Mouse (Mus musculus) liver, embryonic 13.5 days (tissue): ENCODE measurements around the gene Mobp. TPM values are rescaled to one million over a fixed set of nuclear protein-coding genes. Genes with fewer than 3 reads are reported as not detected.
A peak's percentile ranks its signal among the peaks of the same experiment; 100 is the strongest.

Experiments used
- ATAC-seq: fragments of 200-750 bp; cut with Nextera tagmentation; 2 replicates; pipeline ENCODE4 v1.8.0; 2017; ENCODE audit warnings: low read depth, mild to moderate bottlenecking, moderate number of reproducible peaks, moderate library complexity
- DNase-seq: peaks from one replicate; pipeline ENCODE4 v3.0.0; 2022
- H3K27ac ChIP-seq: fragments of 300-500 bp; sonication (generic); 2 replicates; pipeline ENCODE4 v1.5.1; 2015; ENCODE audit warnings: moderate library complexity, mild to moderate bottlenecking, inconsistent platforms
- H3K27me3 ChIP-seq: fragments of 300-500 bp; sonication (generic); 2 replicates; pipeline ENCODE4 v1.6.1; 2015; ENCODE audit warnings: mild to moderate bottlenecking, inconsistent platforms
- H3K36me3 ChIP-seq: fragments of 300-500 bp; sonication (generic); 2 replicates; pipeline ENCODE4 v1.6.1; 2015; ENCODE audit warnings: mild to moderate bottlenecking, inconsistent platforms
- H3K4me1 ChIP-seq: fragments of 300-500 bp; sonication (generic); replicated peaks from 2 replicates; pipeline ENCODE4 v1.6.1; 2015; ENCODE audit warnings: inconsistent platforms
- H3K4me2 ChIP-seq: fragments of 300-500 bp; sonication (generic); 2 replicates; pipeline ENCODE4 v1.6.1; 2015; ENCODE audit warnings: inconsistent platforms, mild to moderate bottlenecking, moderate library complexity
- H3K4me3 ChIP-seq: fragments of 300-500 bp; sonication (generic); replicated peaks from 2 replicates; pipeline ENCODE4 v1.5.1; 2015; ENCODE audit warnings: mild to moderate bottlenecking, inconsistent platforms
- H3K9ac ChIP-seq: fragments of 300-500 bp; sonication (generic); 2 replicates; pipeline ENCODE4 v1.6.1; 2015; ENCODE audit warnings: mild to moderate bottlenecking, inconsistent platforms
- H3K9me3 ChIP-seq: fragments of 300-500 bp; sonication (generic); replicated peaks from 2 replicates; pipeline ENCODE4 v1.6.1; 2016; ENCODE audit warnings: inconsistent platforms
- WGBS: fragments of 180-500 bp; shearing (Covaris S2); methylation state at CpG from one replicate; pipeline ENCODE4 v1.1.7; 2015; ENCODE audit not compliant: insufficient replicate concordance; 5-methylcytosine and 5-hydroxymethylcytosine counted together
- polyA plus RNA-seq: library from polyadenylated mRNA; unstranded; fragments of >200 nt; fragmentation: Nextera tagmentation; extraction: Ambion mirVana; gene quantifications from 2 replicates; pipeline ENCODE4 v1.2.1, GENCODE M21; 2015

Gene Mobp
- polyA plus RNA-seq, 1 experiment from 2014 or later: not detected

DNA sequence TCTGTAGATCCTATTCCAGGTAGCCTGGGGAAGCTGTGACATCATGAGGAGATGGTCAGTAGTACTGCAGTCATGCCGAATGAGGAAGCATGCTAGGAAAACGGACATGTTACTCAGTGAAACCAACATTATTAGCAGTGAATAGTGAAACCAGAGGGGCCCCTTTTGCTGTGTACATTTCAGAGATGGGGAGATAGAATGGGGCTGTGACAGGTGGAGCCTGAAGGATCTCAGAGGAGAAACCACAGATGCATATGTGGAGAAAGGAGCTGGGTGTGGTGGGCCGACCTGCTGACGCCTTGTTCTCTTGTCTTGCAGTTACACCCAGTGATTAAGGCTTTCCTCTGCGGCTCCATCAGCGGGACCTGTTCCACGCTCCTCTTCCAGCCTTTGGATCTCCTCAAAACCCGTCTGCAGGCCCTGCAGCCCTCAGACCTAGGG lies 33.3 kb upstream of the Mobp start:
- no peaks in the 10 kb centered on the region for H3K9me3 ChIP-seq
- peak overlapping the region; percentile 74 for H3K4me3 ChIP-seq
- DNase-seq (peak; percentile 78), ATAC-seq (peak; percentile 69)
- H3K27me3 ChIP-seq: no peaks in the 10 kb centered on the region
- peak overlapping the region; percentile 93 for H3K9ac ChIP-seq
- H3K4me1 ChIP-seq: peaks cover 97% of the 10 kb centered on the region
- peaks cover 50% of the 10 kb centered on the region for H3K36me3 ChIP-seq
- 11% methylated on average over 8 of the region's 8 CpGs for WGBS
- peak overlapping the region; percentile 100 for H3K27ac ChIP-seq
- H3K4me2 ChIP-seq: peak overlapping the region; percentile 95

DNA sequence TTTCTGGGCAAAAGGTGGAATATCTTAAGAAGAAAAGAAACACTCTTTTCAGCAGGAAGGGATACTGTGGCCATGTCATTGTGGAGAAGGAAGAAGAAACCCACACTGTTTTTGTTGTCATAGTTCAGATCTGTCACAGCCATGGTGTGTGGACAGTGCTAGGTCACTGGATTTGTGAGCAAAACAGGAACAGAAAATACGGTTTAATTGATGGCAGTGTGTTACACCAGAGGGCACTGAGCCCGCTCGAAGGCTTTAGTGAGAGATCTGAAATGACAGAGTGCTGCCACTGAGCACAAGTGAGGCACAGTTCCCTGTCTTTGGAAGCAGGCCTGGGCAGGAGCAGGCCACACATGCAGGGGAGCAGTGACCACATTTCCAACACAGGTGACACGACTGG lies 31.3 kb upstream of the Mobp start:
- peaks cover 88% of the 10 kb centered on the region for H3K4me1 ChIP-seq
- no peaks in the 10 kb centered on the region for H3K9me3 ChIP-seq
- peak overlapping the region; percentile 95 for H3K4me2 ChIP-seq
- ATAC-seq (no peak), DNase-seq (no peak)
- H3K27ac ChIP-seq: peak overlapping the region; percentile 100
- 76% methylated on average over 4 of the region's 4 CpGs for WGBS
- peaks cover 70% of the 10 kb centered on the region for H3K36me3 ChIP-seq
- no peaks in the 10 kb centered on the region for H3K27me3 ChIP-seq
- peak overlapping the region; percentile 93 for H3K9ac ChIP-seq
- H3K4me3 ChIP-seq: peak overlapping the region; percentile 74

DNA sequence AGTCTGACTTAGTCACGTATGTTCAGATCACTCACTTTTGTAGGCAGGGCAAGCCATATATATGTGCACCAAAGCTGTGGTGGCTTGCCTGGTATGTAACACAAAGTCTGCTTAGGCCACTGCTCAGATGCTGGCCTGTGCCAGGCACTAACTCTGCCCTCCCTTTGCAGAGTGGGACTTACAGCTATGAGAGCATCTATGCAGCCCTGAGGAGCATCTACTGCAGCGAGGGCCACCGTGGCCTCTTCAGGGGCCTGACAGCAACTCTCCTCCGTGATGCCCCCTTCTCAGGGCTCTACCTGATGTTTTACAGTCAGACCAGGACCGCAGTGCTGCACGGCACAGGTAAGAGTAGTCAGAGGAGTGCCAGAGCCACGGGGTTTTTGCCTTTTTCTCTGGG lies 29.0 kb upstream of the Mobp start:
- ATAC-seq (no peak), DNase-seq (no peak)
- WGBS: 87% methylated on average over 7 of the region's 7 CpGs
- H3K4me2 ChIP-seq: 0 out of 2 replicates have a peak overlapping the region, but pooled peaks have one; percentile 11
- H3K9me3 ChIP-seq: no peaks in the 10 kb centered on the region
- no peak overlapping the region for H3K4me3 ChIP-seq
- peak overlapping the region; percentile 58 for H3K9ac ChIP-seq
- H3K36me3 ChIP-seq: peaks cover 88% of the 10 kb centered on the region
- H3K4me1 ChIP-seq: peaks cover 71% of the 10 kb centered on the region
- peak overlapping the region; percentile 100; the same call in 1 of the 2 replicates for H3K27ac ChIP-seq
- no peaks in the 10 kb centered on the region for H3K27me3 ChIP-seq

DNA sequence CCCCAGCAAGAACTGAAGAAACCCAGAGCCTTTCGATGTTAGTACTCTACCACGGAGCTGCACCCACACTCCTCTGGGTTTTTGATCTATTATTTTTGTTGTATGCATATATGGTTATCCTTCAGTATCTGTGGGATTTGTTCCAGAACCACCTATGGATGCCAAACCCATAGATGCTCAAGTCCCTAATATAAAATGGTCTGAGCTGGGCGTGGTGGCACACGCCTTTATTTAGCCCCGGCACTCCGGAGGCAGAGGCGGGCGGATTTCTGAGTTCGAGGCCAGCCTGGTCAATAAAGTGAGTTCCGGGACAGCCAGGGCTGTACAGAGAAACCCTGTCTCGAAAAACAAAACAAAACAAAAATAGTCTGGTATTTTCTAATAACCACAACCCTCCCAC lies 22.6 kb upstream of the Mobp start:
- Histone ChIP-seq H3K27me3 (no peaks in the 10 kb centered on the region), H3K4me2 (peak overlapping the region; percentile 90), H3K4me1 (peaks cover 54% of the 10 kb centered on the region), H3K4me3 (peak overlapping the region; percentile 88), H3K9ac (peak overlapping the region; percentile 65), H3K27ac (peak overlapping the region; percentile 84), H3K9me3 (no peaks in the 10 kb centered on the region), H3K36me3 (peaks cover 71% of the 10 kb centered on the region)
- ATAC-seq: no peak
- DNase-seq: no peak
- WGBS: 31% methylated on average over 11 of the region's 11 CpGs

DNA sequence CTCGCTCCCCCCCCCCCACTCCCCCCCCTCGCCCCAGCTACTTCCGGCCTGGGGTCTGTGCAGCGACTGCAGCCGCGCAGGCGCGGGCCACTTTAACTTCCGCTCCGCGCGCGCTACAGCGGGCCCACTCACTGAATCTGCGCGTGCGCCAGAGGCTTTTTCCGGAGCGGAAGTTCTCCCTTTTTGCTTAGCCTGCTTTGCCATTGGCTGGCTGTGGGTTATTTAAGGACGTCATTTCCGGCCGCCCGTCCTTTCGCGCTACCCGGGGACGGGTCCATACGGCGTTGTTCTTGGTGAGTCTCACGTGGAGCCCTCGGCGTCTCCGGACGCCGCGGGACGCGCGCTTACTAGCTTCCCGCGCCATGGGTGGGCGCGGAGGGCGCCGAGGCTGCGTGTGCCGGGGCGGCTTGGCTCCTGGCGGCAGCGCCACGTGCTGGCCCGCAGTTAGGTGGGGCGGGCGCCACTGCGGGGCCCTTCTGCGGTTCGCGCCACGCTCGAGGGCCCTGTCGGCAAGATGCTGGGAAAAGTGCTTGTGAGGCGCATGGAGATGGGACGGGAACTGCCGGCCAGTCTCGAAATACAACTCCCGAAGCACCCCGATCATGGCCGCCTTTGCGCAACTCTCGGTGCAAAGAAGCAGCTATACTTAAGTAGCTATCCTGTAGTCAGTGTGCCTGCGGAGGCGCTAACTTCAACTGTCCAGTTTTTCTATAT lies 21.8 kb upstream of the Mobp start, which contains the start of gene Rpsa:
Gene Rpsa (plus strand): TSS at position 152 of the 714 bp plus-strand sequence.
- Histone ChIP-seq H3K27ac (peak within 1 kb of the TSS; percentile 90), H3K9ac (peak within 1 kb of the TSS; percentile 96), H3K4me2 (peak within 1 kb of the TSS; percentile 90), H3K27me3 (no peaks in the 10 kb centered on the region), H3K36me3 (peaks cover 71% of the 10 kb centered on the region), H3K4me1 (peaks cover 54% of the 10 kb centered on the region), H3K9me3 (no peaks in the 10 kb centered on the region), H3K4me3 (peak within 1 kb of the TSS; percentile 88)
- WGBS: under 1% methylated on average over 70 of the region's 72 CpGs
- ATAC-seq (peak; percentile 92), DNase-seq (peak; percentile 95)

DNA sequence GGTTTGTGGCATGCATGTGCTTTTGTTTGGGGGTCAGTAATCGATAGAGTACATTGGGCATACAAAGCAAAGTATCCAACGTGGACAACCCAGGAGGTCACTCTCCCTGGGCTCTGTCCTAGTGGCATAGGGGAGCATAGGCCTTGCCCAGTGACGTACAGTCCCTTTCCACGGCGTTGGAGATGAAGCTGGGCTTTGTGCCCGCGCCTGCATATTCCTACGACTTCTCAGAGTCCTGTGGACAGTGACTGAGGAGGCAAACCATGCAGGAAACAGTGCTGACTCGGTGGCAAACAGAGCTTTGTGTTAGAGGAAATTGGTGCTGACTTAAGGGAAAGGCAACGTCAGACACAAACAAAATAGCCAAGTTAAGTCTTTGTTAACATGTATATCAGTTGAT lies 20.2 kb upstream of the Mobp start:
- Histone ChIP-seq H3K27ac (peak overlapping the region; percentile 90), H3K4me1 (peaks cover 62% of the 10 kb centered on the region), H3K27me3 (no peaks in the 10 kb centered on the region), H3K36me3 (peaks cover 58% of the 10 kb centered on the region), H3K9ac (peak overlapping the region; percentile 96), H3K9me3 (no peaks in the 10 kb centered on the region), H3K4me2 (peak overlapping the region; percentile 90), H3K4me3 (peak overlapping the region; percentile 88)
- 23% methylated on average over 10 of the region's 10 CpGs for WGBS
- DNase-seq: no peak
- no peak for ATAC-seq

DNA sequence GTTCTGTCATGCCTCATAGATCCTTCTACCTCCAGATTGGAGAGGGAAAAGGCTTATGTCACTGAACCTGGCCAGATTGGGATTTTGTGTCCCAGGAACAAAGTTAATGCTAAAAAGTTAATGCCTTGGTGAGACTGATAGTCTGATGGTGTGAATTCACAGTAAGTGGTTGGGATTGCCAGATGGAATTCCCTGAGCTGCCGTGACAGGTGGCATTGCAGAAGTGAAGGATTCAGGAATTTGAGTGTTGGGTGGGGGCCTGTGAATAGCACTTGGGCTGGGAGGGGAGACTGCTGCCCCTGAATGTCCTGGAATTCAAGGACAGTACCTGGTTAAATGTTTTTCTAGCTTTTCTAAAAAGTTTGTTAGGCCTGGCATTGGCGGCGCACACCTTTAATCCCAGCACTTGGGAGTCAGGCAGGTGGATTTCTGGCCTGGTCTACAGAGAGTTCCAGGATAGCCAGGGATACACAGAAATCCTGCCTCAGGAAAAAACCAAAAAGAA lies 17.7 kb upstream of the Mobp start:
- Histone ChIP-seq H3K4me1 (peaks cover 47% of the 10 kb centered on the region), H3K27me3 (no peaks in the 10 kb centered on the region), H3K4me2 (no peak overlapping the region), H3K4me3 (no peak overlapping the region), H3K9me3 (no peaks in the 10 kb centered on the region), H3K9ac (no peak overlapping the region), H3K36me3 (peaks cover 48% of the 10 kb centered on the region), H3K27ac (peak overlapping the region; percentile 61)
- ATAC-seq (no peak), DNase-seq (no peak)
- WGBS: 89% methylated on average over 3 of the region's 3 CpGs

DNA sequence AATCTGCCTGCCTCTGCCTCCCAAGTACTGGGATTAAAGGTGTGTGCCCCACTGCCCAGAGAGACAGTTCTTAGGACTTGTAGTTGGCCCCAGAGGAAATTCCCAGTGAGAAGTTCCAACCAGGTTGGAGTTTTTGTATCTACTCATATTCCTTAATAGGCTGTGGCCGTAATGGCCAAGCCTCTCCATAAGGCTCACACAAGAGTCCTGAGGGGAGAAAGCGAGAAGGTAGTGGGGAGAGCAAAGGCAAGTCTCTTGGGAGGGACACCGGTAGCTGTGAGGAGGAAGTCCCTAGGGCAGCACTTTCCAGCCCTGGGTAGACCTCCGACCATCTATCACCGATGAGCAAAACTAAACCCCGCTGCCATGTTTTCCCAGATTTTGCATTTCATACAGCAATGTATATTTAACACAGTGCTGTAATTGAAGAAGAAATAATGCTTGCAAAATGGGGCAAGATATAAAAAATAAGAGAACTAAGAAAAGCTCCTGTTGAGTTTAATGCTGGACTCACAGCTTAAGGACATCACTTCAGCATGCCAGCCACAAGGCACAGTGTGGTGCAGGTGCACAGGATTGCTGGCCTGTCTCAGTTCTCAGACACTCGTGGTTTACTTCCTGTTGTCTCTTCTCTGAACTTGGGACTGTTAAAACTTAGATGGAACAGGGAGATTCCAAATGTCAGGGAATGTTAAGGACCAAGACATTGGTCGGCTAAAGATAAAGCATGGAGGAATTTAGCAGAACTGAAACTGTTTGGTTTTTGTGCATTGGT lies 16.3 kb upstream of the Mobp start:
- no peaks in the 10 kb centered on the region for H3K27me3 ChIP-seq
- ATAC-seq (peak; percentile 45), DNase-seq (no peak)
- 19% methylated on average over 8 of the region's 8 CpGs for WGBS
- H3K36me3 ChIP-seq: peaks cover 48% of the 10 kb centered on the region
- peaks cover 43% of the 10 kb centered on the region for H3K4me1 ChIP-seq
- peak overlapping the region; percentile 61 for H3K27ac ChIP-seq
- no peak overlapping the region for H3K4me3 ChIP-seq
- no peak overlapping the region for H3K4me2 ChIP-seq
- H3K9ac ChIP-seq: no peak overlapping the region
- no peaks in the 10 kb centered on the region for H3K9me3 ChIP-seq

DNA sequence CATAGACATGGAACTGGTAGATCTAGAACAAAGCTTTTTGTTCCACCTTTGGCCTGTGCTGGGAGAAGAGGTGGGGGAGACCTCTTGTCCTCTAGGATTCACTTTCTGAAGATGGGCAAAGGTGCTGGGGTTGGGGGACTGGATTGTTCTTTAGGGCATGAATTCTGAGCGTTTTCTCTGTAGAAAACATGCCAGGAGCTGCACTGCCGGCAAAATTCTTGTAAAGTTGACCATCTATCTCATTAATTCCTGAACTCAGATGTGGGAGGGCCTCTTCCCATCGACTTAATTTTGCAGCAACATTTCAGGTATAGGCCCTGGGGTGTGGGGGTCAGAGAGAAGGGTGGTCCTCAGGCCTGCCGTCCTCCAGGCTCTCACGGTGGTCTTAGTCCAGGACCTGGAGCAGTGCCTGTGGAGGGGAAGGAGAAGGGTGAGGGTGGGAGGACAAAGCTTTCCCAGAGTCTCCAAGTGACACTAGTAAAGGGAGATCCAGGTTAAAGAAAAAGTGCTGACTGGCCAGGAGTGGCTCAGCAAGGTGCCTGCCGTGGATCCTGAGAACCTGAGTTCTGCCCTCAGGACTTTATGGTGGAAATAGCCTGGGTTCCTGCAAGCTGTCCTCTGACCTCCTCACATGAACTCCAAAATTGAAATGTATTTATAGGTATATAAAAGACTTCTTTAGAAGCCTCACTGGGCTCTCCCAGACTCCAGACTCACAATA lies 15.6 kb upstream of the Mobp start:
- Histone ChIP-seq H3K27ac (peak overlapping the region; percentile 61; the same call in 1 of the 2 replicates), H3K36me3 (peaks cover 42% of the 10 kb centered on the region), H3K4me1 (peaks cover 35% of the 10 kb centered on the region), H3K4me3 (no peak overlapping the region), H3K27me3 (no peaks in the 10 kb centered on the region), H3K4me2 (no peak overlapping the region), H3K9me3 (no peaks in the 10 kb centered on the region), H3K9ac (peak overlapping the region; percentile 8; the same call in 1 of the 2 replicates)
- DNase-seq (no peak), ATAC-seq (no peak)
- WGBS: 41% methylated on average over 6 of the region's 6 CpGs

DNA sequence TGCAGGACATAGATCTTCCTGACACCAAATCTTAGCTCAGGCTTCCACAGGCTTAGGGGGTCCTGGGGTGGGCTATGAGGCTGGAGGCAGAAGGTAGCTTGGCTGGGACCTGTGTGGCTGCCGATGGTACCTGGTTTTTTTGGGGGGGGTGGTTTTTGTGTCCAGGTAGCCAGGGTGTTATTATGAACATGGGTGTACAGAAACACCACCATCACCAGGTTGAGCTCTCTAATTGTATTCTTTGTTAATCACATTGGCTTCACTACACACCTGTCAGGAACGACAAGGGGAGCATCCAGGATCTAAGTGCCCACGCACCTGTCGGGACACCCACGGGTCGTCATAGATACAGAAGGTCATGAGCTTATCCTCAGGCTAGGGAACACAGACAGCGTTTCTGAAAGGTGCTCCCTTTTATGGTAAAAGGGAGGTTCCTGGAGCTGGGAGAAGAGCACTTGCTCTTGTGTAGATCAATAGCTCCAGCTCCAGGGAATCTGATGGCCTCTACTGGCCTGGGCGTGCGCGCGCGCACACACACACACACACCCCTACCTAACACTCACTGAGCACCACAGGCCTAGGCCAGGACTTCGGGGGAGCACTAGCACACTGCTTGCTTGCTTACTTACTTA lies 14.9 kb upstream of the Mobp start:
- Histone ChIP-seq H3K4me1 (peaks cover 28% of the 10 kb centered on the region), H3K27me3 (no peaks in the 10 kb centered on the region), H3K36me3 (peaks cover 34% of the 10 kb centered on the region), H3K9me3 (no peaks in the 10 kb centered on the region), H3K4me3 (no peak overlapping the region), H3K4me2 (no peak overlapping the region), H3K27ac (no peak overlapping the region), H3K9ac (no peak overlapping the region)
- WGBS: 73% methylated on average over 13 of the region's 13 CpGs
- ATAC-seq: no peak
- no peak for DNase-seq
